Mouse (Mus musculus) forebrain, embryonic 10.5 days (tissue): Measurements from ENCODE around the gene Kifc3. TPM values are rescaled to one million over a fixed set of nuclear protein-coding genes. Genes with fewer than 3 reads are reported as not detected.

Source experiments
- DNase-seq: peaks from one replicate; pipeline ENCODE4 v3.0.0-alpha.2; 2017; ENCODE audit warnings: low spot score; ENCODE audit errors: extremely low spot score
- H3K27ac ChIP-seq: fragments of 300-500 bp; sonication (generic); 2 replicates; pipeline ENCODE4 v1.5.1; 2016; ENCODE audit warnings: mild to moderate bottlenecking
- H3K27me3 ChIP-seq: fragments of 300-500 bp; sonication (generic); 2 replicates; pipeline ENCODE4 v1.6.1; 2016; ENCODE audit warnings: mild to moderate bottlenecking; ENCODE audit not compliant: poor library complexity, severe bottlenecking
- H3K36me3 ChIP-seq: fragments of 300-500 bp; sonication (generic); replicated peaks from 2 replicates; pipeline ENCODE4 v1.6.1; 2016; ENCODE audit warnings: mild to moderate bottlenecking, moderate library complexity
- H3K4me1 ChIP-seq: fragments of 300-500 bp; sonication (generic); 2 replicates; pipeline ENCODE4 v1.6.1; 2016
- H3K4me3 ChIP-seq: fragments of 300-500 bp; sonication (generic); 2 replicates; pipeline ENCODE4 v1.5.1; 2016; ENCODE audit warnings: mild to moderate bottlenecking, moderate library complexity
- H3K9me3 ChIP-seq: fragments of 300-500 bp; sonication (generic); 2 replicates; pipeline ENCODE4 v1.6.1; 2016; ENCODE audit warnings: mild to moderate bottlenecking, moderate library complexity
- WGBS: fragments of 180-500 bp; shearing (Covaris S2); methylation state at CpG from one replicate; pipeline ENCODE4 v1.1.7; 2016; 5-methylcytosine and 5-hydroxymethylcytosine counted together
- polyA plus RNA-seq: library from polyadenylated mRNA; unstranded; fragments of >200 nt; fragmentation: Nextera tagmentation; extraction: Ambion mirVana; gene quantifications from 2 replicates; pipeline ENCODE4 v1.2.1, GENCODE M21; 2016

Gene Kifc3
- polyA plus RNA-seq, 1 experiment from 2014 or later = 4.4 TPM

DNA sequence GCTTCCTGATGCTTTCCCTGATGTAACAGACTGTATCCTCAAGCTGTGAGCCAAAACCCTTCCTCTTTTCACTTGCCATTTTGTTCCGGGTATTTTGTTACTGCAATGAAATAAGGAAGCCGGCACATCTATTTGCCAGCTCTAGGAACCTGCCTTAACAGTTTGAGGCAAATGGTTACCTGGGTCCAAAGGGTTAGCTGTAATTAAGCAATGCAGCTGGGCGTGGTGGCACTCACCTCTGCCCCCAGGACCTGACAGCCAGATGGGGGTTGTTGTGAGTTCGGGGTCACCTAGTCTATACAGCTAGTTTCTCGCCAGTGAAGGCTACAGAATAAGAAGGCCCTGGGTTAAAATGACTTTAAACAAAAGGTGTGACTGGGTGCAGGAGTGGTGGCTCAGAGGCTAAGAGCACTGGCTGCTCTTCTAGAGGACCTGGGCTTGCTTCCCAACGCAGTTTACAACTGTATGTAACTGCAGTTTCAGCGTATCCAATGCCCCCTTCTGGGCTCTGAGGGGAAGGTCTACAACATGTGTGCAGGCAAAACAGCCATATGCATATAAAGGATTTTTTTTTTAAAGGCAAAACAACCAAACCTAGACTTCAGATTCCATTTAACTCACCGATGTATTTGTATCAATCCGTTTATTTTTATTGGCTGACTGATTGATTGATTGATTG, 11.0 kb downstream of the Kifc3 start:
- no peak overlapping the region for H3K27ac ChIP-seq
- H3K36me3 ChIP-seq = no peaks in the 10 kb centered on the region
- WGBS = 92% methylated on average over 9 of the region's 9 CpGs
- H3K9me3 ChIP-seq = no peaks in the 10 kb centered on the region
- H3K27me3 ChIP-seq = no peaks in the 10 kb centered on the region
- no peaks in the 10 kb centered on the region for H3K4me1 ChIP-seq
- DNase-seq = no peak
- H3K4me3 ChIP-seq = no peak overlapping the region

DNA sequence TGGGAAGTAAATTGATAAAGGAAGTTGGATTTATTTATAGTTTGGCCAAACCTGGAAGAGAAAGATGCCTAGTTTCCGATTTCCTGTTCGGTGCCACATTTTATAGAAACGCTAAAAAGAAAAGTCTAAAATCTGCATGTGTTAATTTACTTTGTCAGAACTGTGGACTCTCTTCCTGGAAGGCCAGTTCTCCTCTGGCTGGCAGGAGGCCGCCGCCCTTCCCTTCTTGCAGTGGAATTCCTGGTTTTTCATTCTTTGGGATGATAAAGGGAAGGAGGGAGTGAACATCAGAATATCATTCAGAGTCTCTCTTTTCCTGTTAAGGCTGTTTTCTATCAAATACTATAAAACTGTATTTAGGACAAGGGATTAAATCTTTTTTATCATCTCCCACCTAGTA, 15.0 kb downstream of the Kifc3 start:
- H3K4me3 ChIP-seq = no peak overlapping the region
- no peak overlapping the region for H3K27ac ChIP-seq
- no peak for DNase-seq
- H3K4me1 ChIP-seq = peaks cover 6% of the 10 kb centered on the region; the same call in 1 of the 2 replicates
- H3K36me3 ChIP-seq = no peaks in the 10 kb centered on the region
- WGBS = 77% methylated on average over 5 of the region's 5 CpGs
- H3K9me3 ChIP-seq = no peaks in the 10 kb centered on the region
- H3K27me3 ChIP-seq = no peaks in the 10 kb centered on the region

DNA sequence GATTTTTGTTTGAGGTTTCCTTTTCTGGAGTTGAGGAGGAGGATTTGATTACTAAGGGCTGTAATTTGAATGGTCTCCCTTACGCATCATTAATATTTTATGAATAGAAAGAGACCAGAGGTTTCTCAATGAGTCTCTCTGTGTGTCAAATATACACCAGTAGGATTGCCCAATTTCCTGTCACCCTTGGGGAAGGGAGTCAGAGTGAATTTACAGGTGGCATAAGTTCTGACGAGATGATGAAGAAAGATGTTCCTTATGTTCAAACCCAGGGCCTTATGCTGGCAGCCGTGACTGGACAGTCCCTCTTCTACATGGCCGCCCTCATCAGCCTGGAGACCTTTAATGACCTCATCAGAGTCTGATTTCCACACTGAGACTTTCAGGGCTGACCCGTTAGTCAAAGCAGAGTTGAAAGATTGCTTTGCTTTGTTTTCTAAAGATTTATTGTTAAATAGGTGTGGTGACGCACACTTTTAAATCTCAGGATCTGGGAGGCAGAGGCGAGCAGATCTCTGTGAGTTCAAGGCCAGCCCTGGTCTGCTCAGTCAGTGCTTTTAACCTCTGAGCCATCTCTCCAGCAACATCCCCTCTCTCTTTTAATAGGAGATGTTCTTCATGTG, 16.6 kb downstream of the Kifc3 start:
- Histone ChIP-seq H3K36me3 (no peaks in the 10 kb centered on the region), H3K27me3 (no peaks in the 10 kb centered on the region), H3K27ac (no peak overlapping the region), H3K9me3 (no peaks in the 10 kb centered on the region), H3K4me1 (peaks cover 6% of the 10 kb centered on the region; the same call in 1 of the 2 replicates), H3K4me3 (no peak overlapping the region)
- 82% methylated on average over 7 of the region's 7 CpGs for WGBS
- no peak for DNase-seq

DNA sequence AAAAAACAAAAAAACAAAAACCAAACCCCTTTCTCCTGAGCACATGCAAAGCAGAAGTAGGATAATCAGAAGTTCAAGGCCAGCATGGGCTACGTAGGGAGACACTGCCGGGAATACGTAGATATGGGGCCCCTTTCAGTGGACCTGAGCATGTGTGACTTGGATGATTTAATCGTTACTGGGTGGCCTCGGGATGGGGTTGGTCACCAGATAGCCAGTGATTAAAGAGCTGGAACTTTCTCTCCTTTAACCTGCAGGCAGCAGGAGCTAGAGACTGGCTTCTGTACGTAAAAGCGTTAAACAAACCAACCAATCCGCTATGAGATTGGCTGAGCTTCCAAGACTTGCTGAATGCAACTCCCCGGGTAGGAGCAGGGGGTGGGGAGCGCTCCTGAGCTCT, 17.5 kb downstream of the Kifc3 start:
- WGBS = 44% methylated on average over 10 of the region's 10 CpGs
- H3K36me3 ChIP-seq = no peaks in the 10 kb centered on the region
- no peak overlapping the region; the same call in 1 of the 2 replicates for H3K27ac ChIP-seq
- H3K4me3 ChIP-seq = no peak overlapping the region
- peaks cover 6% of the 10 kb centered on the region; the same call in 1 of the 2 replicates for H3K4me1 ChIP-seq
- no peaks in the 10 kb centered on the region for H3K27me3 ChIP-seq
- no peaks in the 10 kb centered on the region for H3K9me3 ChIP-seq
- DNase-seq = no peak

DNA sequence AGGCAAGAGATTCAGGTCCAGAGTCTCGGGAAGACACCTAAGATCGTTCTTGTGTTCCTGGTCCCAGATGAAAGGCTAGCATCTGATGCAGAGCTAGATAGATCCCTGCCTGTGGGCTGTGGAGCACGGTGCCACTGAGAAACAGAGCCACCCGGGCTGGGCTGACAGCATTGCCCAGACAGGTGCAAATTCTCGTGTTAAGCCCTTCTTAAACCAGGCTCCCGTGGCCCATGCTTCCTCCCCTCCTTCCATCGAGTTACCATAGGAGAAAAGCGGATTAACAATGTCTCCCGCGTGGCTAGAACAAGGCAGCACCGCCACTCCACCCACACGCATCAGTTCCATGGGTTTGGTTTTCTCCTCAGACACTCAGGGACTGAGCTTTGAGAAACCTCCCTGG, 18.4 kb downstream of the Kifc3 start:
- no peak overlapping the region for H3K4me3 ChIP-seq
- no peaks in the 10 kb centered on the region for H3K36me3 ChIP-seq
- DNase-seq = no peak
- H3K27me3 ChIP-seq = no peaks in the 10 kb centered on the region
- no peak overlapping the region for H3K27ac ChIP-seq
- peaks cover 6% of the 10 kb centered on the region; the same call in 1 of the 2 replicates for H3K4me1 ChIP-seq
- no peaks in the 10 kb centered on the region for H3K9me3 ChIP-seq
- 78% methylated on average over 12 of the region's 12 CpGs for WGBS

DNA sequence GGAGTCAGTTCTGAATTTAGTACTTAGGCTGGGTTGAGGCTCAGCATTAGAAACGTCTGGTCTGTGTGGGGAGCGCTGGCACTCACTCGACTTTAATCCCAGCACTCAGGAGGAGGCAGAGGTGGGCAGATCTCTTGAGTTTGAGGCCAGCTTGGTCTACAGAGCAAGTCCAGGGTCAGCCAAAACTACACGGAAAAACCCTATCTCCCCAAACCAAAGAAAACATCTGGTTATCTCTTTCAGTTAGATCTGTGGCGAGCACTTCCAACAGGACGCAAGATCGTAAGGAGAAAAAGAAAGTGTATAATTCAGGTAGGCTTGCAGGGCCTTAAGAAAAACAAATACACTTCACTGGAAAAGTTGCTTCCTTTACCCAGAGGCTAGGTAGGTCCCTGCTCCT, 20.8 kb downstream of the Kifc3 start:
- DNase-seq = no peak
- 60% methylated on average over 7 of the region's 7 CpGs for WGBS
- H3K9me3 ChIP-seq = no peaks in the 10 kb centered on the region

DNA sequence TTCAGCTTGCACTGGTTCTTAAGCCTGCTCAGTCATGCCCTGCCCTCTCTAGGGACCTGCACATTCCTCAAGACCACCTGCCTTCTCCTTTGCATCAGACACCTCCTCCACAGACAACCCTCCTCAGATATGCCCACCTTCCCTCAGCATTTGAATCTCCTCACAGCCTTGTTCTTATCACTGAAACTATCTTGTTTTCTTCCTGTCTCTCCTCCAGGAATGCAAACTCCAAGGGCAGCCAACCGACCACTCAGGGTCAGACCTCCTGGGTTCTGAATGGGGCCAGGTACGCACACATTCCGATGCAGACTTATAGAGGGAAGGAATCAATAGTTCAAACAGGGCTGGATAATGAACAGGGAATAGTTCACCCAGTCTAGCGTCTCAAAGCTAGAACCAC, 24.4 kb downstream of the Kifc3 start:
- Histone ChIP-seq H3K4me3 (no peak overlapping the region), H3K9me3 (no peaks in the 10 kb centered on the region), H3K27me3 (no peaks in the 10 kb centered on the region), H3K36me3 (no peaks in the 10 kb centered on the region), H3K27ac (no peak overlapping the region), H3K4me1 (peaks cover 15% of the 10 kb centered on the region)
- WGBS = 81% methylated on average over 4 of the region's 4 CpGs
- DNase-seq = no peak

More for the DNA sequence above, 20.8 kb downstream of the Kifc3 start:
- no peak overlapping the region for H3K27ac ChIP-seq
- H3K36me3 ChIP-seq = no peaks in the 10 kb centered on the region
- H3K4me1 ChIP-seq = peaks cover 6% of the 10 kb centered on the region; the same call in 1 of the 2 replicates
- no peaks in the 10 kb centered on the region for H3K27me3 ChIP-seq
- H3K4me3 ChIP-seq = no peak overlapping the region

DNA sequence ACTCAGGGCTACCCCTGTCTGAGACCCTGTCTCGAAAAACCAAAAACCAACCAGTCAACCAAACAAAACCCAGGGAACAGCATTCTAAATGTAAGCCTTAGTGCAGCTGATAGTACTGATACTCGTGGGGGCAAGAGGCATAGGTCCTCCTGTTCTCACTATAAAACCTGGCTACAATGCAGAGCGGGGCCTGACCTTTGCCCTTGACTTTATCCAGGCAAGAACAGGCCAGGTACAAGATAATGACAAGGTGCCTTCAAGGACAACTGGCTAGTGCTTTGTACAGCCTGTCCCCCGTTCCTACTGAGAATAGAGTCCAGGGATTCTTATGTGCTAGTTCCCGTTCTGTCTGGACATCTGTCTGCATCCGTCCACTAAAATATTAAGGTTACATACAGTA, 25.6 kb downstream of the Kifc3 start:
- no peak for DNase-seq
- no peaks in the 10 kb centered on the region for H3K36me3 ChIP-seq
- 87% methylated on average over 6 of the region's 6 CpGs for WGBS
- H3K9me3 ChIP-seq = no peaks in the 10 kb centered on the region
- H3K27me3 ChIP-seq = no peaks in the 10 kb centered on the region
- peaks cover 15% of the 10 kb centered on the region for H3K4me1 ChIP-seq
- no peak overlapping the region for H3K27ac ChIP-seq
- H3K4me3 ChIP-seq = no peak overlapping the region

DNA sequence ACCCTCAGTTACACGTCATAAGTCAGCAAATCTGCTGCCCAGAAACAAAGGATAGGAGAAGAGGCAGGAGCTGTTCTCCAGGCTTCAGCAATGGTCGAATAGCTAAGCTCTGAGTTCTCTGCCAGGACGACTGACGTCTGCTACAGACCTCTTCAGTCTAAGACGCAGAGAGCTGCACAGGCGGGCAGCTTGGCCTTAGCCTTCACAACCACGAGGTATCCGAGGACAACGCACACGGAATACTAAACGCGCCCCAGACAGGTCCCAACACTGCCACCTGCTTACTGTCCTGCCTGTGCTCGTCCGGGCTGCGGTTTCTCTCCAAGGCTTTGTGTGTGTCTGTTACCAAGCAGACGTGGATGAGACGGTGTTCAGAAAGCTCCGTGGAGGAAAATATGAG, 26.8 kb downstream of the Kifc3 start:
- peak overlapping the region; percentile 40 for H3K27ac ChIP-seq
- H3K9me3 ChIP-seq = no peaks in the 10 kb centered on the region
- H3K4me3 ChIP-seq = no peak overlapping the region
- H3K4me1 ChIP-seq = peaks cover 15% of the 10 kb centered on the region
- H3K36me3 ChIP-seq = no peaks in the 10 kb centered on the region
- DNase-seq = no peak
- no peaks in the 10 kb centered on the region for H3K27me3 ChIP-seq
- 70% methylated on average over 18 of the region's 18 CpGs for WGBS

- no peaks in the 10 kb centered on the region for H3K27me3 ChIP-seq
- WGBS = 68% methylated on average over 5 of the region's 5 CpGs
- DNase-seq = no peak
- H3K36me3 ChIP-seq = no peaks in the 10 kb centered on the region
- no peaks in the 10 kb centered on the region for H3K9me3 ChIP-seq
- peak overlapping the region; percentile 40; the same call in 1 of the 2 replicates for H3K27ac ChIP-seq
- peaks cover 15% of the 10 kb centered on the region for H3K4me1 ChIP-seq
- H3K4me3 ChIP-seq = no peak overlapping the region
Measured at GRCm38 (mm10) chr8:95175306-95175705, 27.3 kb downstream of the Kifc3 start.

DNA sequence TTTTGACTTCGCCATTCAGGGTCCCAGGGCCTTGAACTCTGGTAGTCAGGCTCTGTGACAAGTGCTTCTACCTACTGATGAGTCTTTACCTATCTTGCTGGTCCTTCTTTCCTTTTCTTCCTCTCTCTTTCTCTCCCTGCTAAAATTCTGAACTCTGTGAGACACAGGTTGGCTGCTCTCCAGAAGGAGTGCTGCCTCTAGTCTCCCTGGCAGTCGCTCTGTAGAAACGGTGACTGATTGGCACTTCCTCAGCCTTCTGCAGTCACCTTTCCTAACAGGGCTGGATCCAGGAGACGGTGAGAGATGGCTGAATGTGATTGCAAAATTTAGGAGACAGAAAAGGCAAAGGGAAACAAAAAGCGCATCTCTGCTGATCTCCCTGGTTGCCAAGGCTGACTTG, 30.2 kb downstream of the Kifc3 start:
- DNase-seq = no peak
- no peak overlapping the region for H3K27ac ChIP-seq
- no peaks in the 10 kb centered on the region for H3K9me3 ChIP-seq
- H3K27me3 ChIP-seq = no peaks in the 10 kb centered on the region
- 86% methylated on average over 5 of the region's 5 CpGs for WGBS
- peaks cover 25% of the 10 kb centered on the region for H3K4me1 ChIP-seq
- no peaks in the 10 kb centered on the region for H3K36me3 ChIP-seq
- H3K4me3 ChIP-seq = no peak overlapping the region

DNA sequence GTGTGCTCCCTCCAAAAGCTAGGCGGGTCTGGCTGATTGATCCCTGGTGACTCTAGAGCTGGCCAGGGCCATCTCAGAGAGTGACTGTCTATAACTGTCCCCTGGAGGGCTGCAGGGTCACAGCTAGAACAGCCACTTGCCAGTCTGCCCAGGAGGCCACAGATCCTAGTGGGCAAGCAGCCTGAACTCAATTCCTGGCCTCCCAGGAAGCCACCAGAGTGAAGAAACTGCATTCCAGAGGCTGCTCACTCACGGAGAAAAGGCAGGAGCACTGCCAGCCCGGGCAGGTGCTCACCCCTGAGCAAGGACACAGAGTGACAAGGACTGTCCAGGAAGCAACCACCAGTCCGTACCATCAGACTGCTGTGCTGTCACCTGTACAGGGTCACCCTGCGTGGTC, 34.9 kb downstream of the Kifc3 start:
- WGBS = 67% methylated on average over 5 of the region's 5 CpGs
- Histone ChIP-seq H3K4me3 (no peak overlapping the region), H3K9me3 (no peaks in the 10 kb centered on the region), H3K27me3 (no peaks in the 10 kb centered on the region), H3K4me1 (peaks cover 36% of the 10 kb centered on the region), H3K27ac (peak overlapping the region; percentile 72), H3K36me3 (no peaks in the 10 kb centered on the region)
- no peak for DNase-seq

DNA sequence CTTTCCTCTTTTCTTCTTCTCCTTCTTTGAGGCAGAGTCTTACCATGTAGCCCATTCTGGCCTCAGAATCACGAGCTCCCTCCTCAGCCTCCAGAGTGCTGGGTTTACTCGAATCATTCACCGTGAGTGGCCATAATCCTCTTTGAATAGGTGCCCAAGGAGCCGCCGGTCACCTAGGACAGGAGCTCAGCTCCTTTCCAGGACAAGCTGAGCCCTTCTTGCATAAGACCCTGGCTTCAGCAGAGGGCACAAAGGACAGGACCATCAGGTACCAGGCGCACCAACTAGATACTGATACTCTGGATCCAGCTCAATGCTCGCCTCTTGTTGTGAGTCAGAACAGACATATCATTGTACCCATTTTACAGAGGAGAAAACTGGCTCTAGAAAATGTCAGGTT, 36.2 kb downstream of the Kifc3 start:
- DNase-seq = no peak
- Histone ChIP-seq H3K27me3 (no peaks in the 10 kb centered on the region), H3K27ac (peak overlapping the region; percentile 12; the same call in 1 of the 2 replicates), H3K4me3 (no peak overlapping the region), H3K36me3 (no peaks in the 10 kb centered on the region), H3K4me1 (peaks cover 39% of the 10 kb centered on the region), H3K9me3 (no peaks in the 10 kb centered on the region)
- 60% methylated on average over 7 of the region's 7 CpGs for WGBS
